In genomic region chr3:152265351-152266035, GRCm38 (mm10) we compare ENCODE assay signal across 7 mouse cellular contexts. TPM values are rescaled to one million over a fixed set of nuclear protein-coding genes. Genes with fewer than 3 reads are reported as not detected.
DNase-seq lines count a peak whose midpoint lies in the region; ATAC-seq lines count a peak whose summit lies in the region.

No protein-coding gene starts in this region.

- peaks cover 21% of the 10 kb centered on the region for H3K27me3 ChIP-seq in hindbrain, embryonic 15.5 days
- H3K27me3 ChIP-seq in limb, embryonic 13.5 days: peaks cover 28% of the 10 kb centered on the region
- H3K27me3 ChIP-seq in midbrain, embryonic 12.5 days: peaks cover 69% of the 10 kb centered on the region
- no peaks in the 10 kb centered on the region; the same call in 1 of the 2 replicates for H3K27me3 ChIP-seq in stomach, embryonic 15.5 days (replicated peaks)

- peak; percentile 73 for DNase-seq in ZHBTc4 (ENCODE audit: low read depth, low spot score)
- peak; percentile 42 to 58 for DNase-seq in cerebellum, postnatal 14 days
- DNase-seq in gastrocnemius, postnatal 10 days: peak; percentile 92

- peaks cover 18% of the 10 kb centered on the region for H3K4me1 ChIP-seq in hindbrain, embryonic 15.5 days (replicated peaks)
- H3K4me1 ChIP-seq in limb, embryonic 13.5 days: peaks cover 26% of the 10 kb centered on the region
- H3K4me1 ChIP-seq in midbrain, embryonic 12.5 days: peaks cover 23% of the 10 kb centered on the region
- H3K4me1 ChIP-seq in stomach, embryonic 15.5 days: 0 out of 2 replicates have a peak, but pooled peaks cover 11% of the 10 kb centered on the region

- 1% methylated on average over 52 of the region's 63 CpGs for WGBS in hindbrain, embryonic 15.5 days
- under 1% methylated on average over 59 of the region's 63 CpGs for WGBS in limb, embryonic 13.5 days
- under 1% methylated on average over 50 of the region's 63 CpGs for WGBS in midbrain, embryonic 12.5 days
- WGBS in stomach, embryonic 15.5 days: under 1% methylated on average over 59 of the region's 63 CpGs

- ATAC-seq in hindbrain, embryonic 15.5 days (ENCODE audit: low FRiP score, low read depth): peak; percentile 74
- peak; percentile 96 for ATAC-seq in limb, embryonic 13.5 days (ENCODE audit: low FRiP score, low read depth)
- ATAC-seq in midbrain, embryonic 12.5 days (ENCODE audit: low FRiP score, low read depth): peak; percentile 87
- ATAC-seq in stomach, embryonic 15.5 days (ENCODE audit: insufficient read depth, low FRiP score, low read depth): peak; percentile 84

- peak overlapping the region; percentile 40 for H3K9ac ChIP-seq in hindbrain, embryonic 15.5 days
- peak overlapping the region; percentile 80 for H3K9ac ChIP-seq in limb, embryonic 13.5 days
- H3K9ac ChIP-seq in midbrain, embryonic 12.5 days (replicated peaks): peak overlapping the region; percentile 70
- H3K9ac ChIP-seq in stomach, embryonic 15.5 days: peak overlapping the region; percentile 37

- H3K4me3 ChIP-seq in hindbrain, embryonic 15.5 days: peak overlapping the region; percentile 47
- H3K4me3 ChIP-seq in limb, embryonic 13.5 days: peak overlapping the region; percentile 62
- H3K4me3 ChIP-seq in midbrain, embryonic 12.5 days: peak overlapping the region; percentile 59
- H3K4me3 ChIP-seq in stomach, embryonic 15.5 days (replicated peaks): peak overlapping the region; percentile 54

- H3K36me3 ChIP-seq in hindbrain, embryonic 15.5 days: no peaks in the 10 kb centered on the region
- no peaks in the 10 kb centered on the region for H3K36me3 ChIP-seq in limb, embryonic 13.5 days
- H3K36me3 ChIP-seq in midbrain, embryonic 12.5 days: no peaks in the 10 kb centered on the region
- no peaks in the 10 kb centered on the region for H3K36me3 ChIP-seq in stomach, embryonic 15.5 days

- peak overlapping the region; percentile 99 for H3K4me2 ChIP-seq in hindbrain, embryonic 15.5 days
- H3K4me2 ChIP-seq in limb, embryonic 13.5 days (replicated peaks): peak overlapping the region; percentile 88
- peak overlapping the region; percentile 99 for H3K4me2 ChIP-seq in midbrain, embryonic 12.5 days (replicated peaks)
- H3K4me2 ChIP-seq in stomach, embryonic 15.5 days: peak overlapping the region; percentile 91

- H3K9me3 ChIP-seq in hindbrain, embryonic 15.5 days: no peaks in the 10 kb centered on the region
- no peaks in the 10 kb centered on the region for H3K9me3 ChIP-seq in limb, embryonic 13.5 days
- no peaks in the 10 kb centered on the region for H3K9me3 ChIP-seq in midbrain, embryonic 12.5 days
- H3K9me3 ChIP-seq in stomach, embryonic 15.5 days: no peaks in the 10 kb centered on the region

- no peak overlapping the region for H3K27ac ChIP-seq in hindbrain, embryonic 15.5 days (replicated peaks)
- H3K27ac ChIP-seq in limb, embryonic 13.5 days: peak overlapping the region; percentile 88
- H3K27ac ChIP-seq in midbrain, embryonic 12.5 days (replicated peaks): no peak overlapping the region
- H3K27ac ChIP-seq in stomach, embryonic 15.5 days: peak overlapping the region; percentile 73

RNA-seq across cellular contexts. Expression of gene Nexn, which starts 0.7 kb away (rescaled TPM):
- total RNA-seq in gastrocnemius, postnatal 10 days (2021): 100 to 1,000 TPM; 362 to 386 TPM
- polyA plus RNA-seq in hindbrain, embryonic 15.5 days (2015; fragmentation: Nextera tagmentation; extraction: Ambion mirVana): 1.4 and 1.8 TPM in 2 replicates
- polyA plus RNA-seq in limb, embryonic 13.5 days (2015; fragmentation: Nextera tagmentation; extraction: Ambion mirVana): 26.0 and 27.9 TPM in 2 replicates
- 5.4 and 7.0 TPM in 2 replicates for polyA plus RNA-seq in midbrain, embryonic 12.5 days (2016; fragmentation: Nextera tagmentation; extraction: Ambion mirVana)
- polyA plus RNA-seq in stomach, embryonic 15.5 days (2015; fragmentation: Nextera tagmentation; extraction: Ambion mirVana): 35.8 and 37.5 TPM in 2 replicates

RNA-seq across cellular contexts. Expression of gene Fubp1, which starts 55.3 kb away (rescaled TPM):
- 10 to 100 TPM; 39.2 to 71.9 TPM for total RNA-seq in gastrocnemius, postnatal 10 days (2021)
- polyA plus RNA-seq in hindbrain, embryonic 15.5 days (2015; fragmentation: Nextera tagmentation; extraction: Ambion mirVana): 201 and 208 TPM in 2 replicates
- 325 and 338 TPM in 2 replicates for polyA plus RNA-seq in limb, embryonic 13.5 days (2015; fragmentation: Nextera tagmentation; extraction: Ambion mirVana)
- 393 and 419 TPM in 2 replicates for polyA plus RNA-seq in midbrain, embryonic 12.5 days (2016; fragmentation: Nextera tagmentation; extraction: Ambion mirVana)
- polyA plus RNA-seq in stomach, embryonic 15.5 days (2015; fragmentation: Nextera tagmentation; extraction: Ambion mirVana): 191 and 208 TPM in 2 replicates

RNA-seq across cellular contexts. Expression of gene Dnajb4, which starts 55.4 kb away (rescaled TPM):
- total RNA-seq in gastrocnemius, postnatal 10 days (2021): 10 to 100 TPM; 52.7 to 58.7 TPM
- polyA plus RNA-seq in hindbrain, embryonic 15.5 days (2015; fragmentation: Nextera tagmentation; extraction: Ambion mirVana): 42.4 and 42.5 TPM in 2 replicates
- polyA plus RNA-seq in limb, embryonic 13.5 days (2015; fragmentation: Nextera tagmentation; extraction: Ambion mirVana): 34.2 and 37.2 TPM in 2 replicates
- 27.4 and 31.2 TPM in 2 replicates for polyA plus RNA-seq in midbrain, embryonic 12.5 days (2016; fragmentation: Nextera tagmentation; extraction: Ambion mirVana)
- 30.9 and 34.9 TPM in 2 replicates for polyA plus RNA-seq in stomach, embryonic 15.5 days (2015; fragmentation: Nextera tagmentation; extraction: Ambion mirVana)

Comparison
In these comparisons a context has a peak if more than half of its experiments do, and no peak if none do; other contexts are left out.
1. H3K27ac ChIP-seq: peak in limb, embryonic 13.5 days (single experiment) and stomach, embryonic 15.5 days (single experiment); none in hindbrain, embryonic 15.5 days (single experiment) and midbrain, embryonic 12.5 days (single experiment).
2. Peak in every context shown above with its lines, with median percentiles within 50 percentile points of each other: DNase-seq, ATAC-seq, H3K4me2 ChIP-seq, H3K4me3 ChIP-seq and H3K9ac ChIP-seq.